Mouse (Mus musculus): ENCODE measurements around the gene Gm3417.

DNA sequence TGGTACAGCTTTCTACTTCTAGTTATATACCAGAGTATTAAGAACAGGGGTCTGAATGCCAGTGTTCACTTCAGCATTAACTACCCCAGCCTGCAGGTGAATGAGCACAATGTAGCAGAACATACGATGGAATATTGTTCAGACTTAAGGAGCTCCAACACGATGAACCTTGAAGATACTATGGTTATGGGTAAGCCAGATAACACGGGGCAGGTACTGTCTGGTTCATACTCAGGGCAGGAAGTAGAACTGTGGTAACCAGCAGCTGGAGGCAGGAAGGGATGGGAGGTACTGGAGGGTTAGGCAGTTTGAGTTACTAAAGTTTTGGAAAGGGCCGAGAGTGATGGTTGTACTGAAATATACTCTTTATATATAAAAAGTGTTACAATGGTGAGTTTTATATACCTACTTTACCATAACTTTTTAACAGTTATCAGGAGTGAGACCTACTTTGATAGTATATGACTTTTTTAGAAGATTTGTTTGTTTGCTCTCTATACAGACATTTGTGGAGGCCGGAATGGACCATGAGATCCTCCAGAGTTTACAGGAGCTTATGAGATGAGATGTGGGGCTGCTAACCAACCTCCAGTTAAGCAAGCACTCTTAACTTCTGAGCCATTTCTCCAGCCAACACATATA lies 19.8 kb downstream of the Gm3417 start:
- TF ChIP-seq CTCF (IDR thresholded peaks at IDR 0.05) (no peak), POLR2A (IDR thresholded peaks at IDR 0.05; ENCODE audit: insufficient read depth, low read depth, low read length) (no peak), EP300 (IDR thresholded peaks at IDR 0.05; ENCODE audit: insufficient read depth, low read depth, low read length) (no peak)

Measured in heart, adult 2 months (tissue).